Mouse (Mus musculus) ZHBTc4 (cell line): Measurements from ENCODE around the gene Ndufs8.

Experiments
- DNase-seq: peaks from one replicate; pipeline ENCODE4 v3.0.0-alpha.2; 2011; ENCODE audit warnings: low read depth, low spot score

Ndufs8 gene

DNA sequence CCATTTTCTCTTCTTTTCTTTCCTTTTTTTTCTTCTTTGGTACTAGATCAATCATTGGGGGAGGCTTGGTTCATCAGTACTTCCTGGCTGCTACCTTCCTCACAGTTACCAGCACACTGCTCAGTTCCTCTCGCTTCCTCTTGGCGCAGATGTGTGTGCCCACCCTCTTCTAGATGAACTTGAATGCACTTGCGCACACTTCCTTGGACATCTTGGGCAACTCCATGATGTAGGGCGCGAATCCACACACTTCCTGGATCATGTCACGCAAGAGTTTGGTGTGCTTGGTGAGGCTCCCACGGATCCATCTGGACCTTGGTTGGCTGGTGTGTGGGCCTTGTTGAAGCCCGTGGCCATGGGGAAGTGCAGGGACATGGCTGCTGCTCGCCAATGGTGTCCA is 19.1 kb upstream of the Ndufs8 start:
- DNase-seq, result no peak

DNA sequence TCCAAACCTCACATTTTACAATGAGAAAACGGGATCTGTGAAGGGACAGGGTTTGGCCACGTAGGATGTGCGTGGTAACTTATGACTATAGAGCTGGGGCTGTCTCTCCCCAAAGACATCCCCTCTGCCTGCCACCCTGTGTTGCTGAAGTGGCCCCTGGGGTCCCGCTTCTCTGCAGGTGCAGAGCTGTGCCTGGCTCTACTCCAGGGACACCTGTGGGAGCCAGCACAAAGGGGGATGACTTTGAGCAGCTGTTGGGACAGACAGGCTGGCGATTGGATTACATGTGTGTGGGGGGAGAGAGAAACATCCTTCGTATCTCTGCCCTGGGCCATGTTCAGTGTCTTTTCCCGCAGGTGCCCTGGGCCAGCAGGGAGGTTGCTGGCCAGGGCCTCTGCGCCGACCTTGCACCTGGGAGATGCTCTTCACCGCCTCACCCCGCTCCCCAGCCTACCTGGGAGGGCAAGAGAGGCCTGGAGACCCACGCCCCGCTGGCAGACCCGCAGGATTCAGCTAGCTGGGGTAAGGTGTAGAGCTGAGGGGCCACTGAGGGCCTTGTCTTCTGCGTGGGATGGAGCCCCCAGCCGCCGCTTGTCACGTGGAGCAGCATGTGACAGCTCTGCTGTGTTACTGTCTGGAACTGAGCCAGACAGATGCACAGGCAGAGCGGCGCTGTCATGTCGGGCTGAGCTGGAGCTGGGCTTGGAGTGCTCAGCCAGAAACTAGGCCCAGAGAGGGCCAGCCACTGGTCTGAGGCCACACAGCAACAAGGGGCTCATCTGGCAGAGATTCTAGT is 17.9 kb upstream of the Ndufs8 start:
- DNase-seq, result peak; percentile 42

DNA sequence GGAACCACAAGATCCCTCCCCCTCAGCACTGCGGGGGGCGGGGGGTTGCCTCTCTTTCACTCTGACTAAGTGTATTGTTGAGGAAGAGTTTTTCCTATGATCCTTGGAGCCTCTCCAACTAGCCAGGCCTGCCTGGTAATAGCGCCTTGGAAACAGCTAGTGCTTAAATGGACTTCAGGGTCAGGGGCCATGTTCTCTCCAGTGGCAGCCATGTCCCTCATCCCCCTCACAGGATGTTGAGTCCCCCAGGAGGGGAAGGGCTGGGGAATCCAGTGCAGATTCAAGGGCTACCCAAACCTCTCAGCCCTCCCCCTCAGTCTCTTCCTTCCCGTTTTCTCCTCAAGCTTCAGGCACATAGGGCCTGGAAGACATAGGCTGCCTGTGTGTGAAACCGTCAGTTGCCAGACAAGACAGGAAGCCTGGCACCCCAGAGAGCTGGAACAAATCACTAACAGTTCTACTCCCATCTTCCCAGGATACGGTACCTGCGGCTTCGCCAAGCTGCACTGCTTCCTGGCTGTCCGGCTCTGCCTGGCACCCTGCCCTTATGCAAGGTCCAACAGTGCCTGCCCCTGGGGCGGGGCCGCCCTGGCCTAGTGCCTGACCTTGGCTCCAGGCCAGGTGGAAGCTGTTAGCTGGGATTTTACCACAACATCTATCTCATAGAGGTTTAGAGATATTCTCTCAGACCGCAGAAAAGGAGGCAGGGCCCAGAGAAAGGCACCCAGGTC is 16.8 kb upstream of the Ndufs8 start, which contains the start of gene Aldh3b1:
Gene Aldh3b1, minus strand, starts transcription at position 598 of the 731 bp plus-strand sequence.
- no peak for DNase-seq

DNA sequence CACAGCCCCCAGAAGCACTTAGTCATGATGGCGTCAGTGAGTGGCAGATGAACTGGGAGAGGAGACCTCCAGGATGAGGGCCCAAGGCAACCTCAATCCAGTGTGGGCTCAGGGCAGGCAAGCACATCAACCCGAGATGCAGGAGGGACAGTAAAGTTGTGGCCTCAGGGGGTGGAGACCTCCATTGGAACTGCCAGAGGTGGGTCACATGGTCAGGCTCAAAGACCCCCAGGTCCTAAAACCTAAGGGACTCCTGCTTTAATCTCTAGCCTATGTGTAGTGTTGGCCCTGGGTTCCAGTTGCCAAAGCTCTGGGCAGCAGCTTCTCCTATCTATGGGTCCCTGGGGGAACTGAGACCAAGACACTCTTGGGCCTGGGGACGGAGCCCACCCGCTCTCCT is 16.2 kb upstream of the Ndufs8 start:
- DNase-seq, result no peak

DNA sequence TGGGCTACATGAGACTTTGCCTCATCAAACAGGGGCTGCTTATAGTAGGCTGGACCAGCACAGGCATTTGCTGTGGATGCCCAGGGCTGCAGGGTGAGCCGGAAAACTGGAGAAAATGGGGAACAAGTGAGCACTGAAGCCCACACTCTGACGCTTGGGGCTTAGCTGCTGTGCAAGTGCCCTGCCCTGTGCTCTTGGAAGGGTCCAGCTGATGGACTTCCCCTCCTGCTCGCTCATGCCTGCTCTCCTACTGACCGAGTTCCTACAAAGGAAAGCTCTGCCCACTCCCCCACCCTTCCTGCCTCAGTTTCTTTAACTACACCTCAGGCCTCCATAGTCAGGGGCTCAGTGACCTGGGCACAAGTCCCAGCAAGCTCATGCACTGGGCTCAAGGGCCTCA is 15.4 kb upstream of the Ndufs8 start:
- DNase-seq, result no peak

DNA sequence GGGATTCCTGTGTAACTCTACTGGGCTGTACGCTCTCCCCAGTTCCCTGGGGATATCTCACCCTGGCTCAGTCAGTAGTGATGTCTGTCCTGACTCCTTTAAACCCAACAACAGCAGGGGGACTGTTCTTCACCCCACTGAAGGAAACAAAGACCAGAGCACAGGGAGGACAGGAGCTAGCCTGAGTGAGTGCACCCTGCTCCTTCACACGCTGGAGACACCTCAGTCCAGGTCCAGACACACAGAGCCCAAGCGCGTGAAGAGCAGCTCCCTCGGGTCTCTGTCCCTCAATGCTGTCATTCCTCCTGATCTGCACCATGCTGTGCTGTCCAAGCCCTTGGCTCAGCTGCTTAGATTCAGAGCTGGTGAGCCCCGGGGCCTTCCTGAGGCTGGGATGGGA is 14.1 kb upstream of the Ndufs8 start:
- DNase-seq, result no peak

DNA sequence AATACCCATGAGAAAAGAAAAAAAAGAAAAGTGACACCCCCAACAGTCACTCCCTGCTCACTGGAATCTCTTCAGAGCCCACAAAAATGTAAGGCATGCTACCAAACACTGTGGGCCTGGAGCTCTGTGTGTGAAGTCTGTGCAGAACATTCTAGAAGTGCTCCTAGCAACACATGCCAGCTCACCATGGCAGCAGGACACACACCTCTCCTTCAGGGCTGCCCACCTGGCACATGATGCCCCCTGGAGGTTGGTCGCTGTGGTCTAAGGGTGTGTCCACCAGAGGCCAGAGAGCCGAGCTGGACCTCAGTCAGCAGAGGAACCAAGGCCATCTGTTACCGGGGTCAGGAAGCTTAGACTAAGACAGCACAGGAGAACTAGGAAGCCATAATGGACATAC is 13.7 kb upstream of the Ndufs8 start:
- no peak for DNase-seq

DNA sequence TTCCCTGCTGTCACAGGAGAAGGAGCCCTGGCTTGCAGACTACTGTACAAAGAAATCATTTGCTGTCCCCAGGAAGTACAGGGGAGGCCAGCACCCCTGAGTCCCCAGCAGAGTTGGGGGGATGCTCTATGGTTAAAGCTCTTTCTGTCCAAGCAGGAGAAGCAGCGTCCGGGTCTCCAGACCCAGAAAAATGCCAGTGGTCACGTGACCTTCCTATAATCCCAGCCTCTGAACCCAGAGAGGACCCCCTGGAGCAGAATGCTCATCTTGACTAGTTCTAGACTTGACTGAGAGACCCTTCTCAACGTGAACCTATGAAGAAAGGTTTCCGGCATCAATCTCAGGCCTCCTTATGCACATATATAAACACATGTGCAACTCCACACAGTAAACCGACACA is 13.3 kb upstream of the Ndufs8 start:
- no peak for DNase-seq

DNA sequence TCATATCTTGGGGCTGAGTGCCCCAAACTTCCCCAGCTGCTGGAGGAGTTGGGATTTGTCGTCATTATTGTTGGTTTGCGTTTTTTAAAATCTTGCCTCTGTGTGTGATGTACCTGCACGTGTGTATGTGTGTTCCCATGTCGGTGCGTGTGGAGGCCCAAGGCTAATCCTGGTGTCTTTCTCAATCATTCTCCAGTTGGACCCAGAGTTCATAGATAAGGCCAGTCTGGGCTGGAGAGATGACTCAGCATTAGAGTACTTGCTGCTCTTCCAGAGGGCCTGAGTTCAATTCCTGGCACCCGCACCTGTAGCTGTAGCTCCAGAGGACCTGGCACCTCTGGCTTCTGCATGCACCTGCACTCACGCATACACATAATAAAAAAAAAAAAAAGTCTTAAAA is 12.3 kb upstream of the Ndufs8 start:
- no peak for DNase-seq

DNA sequence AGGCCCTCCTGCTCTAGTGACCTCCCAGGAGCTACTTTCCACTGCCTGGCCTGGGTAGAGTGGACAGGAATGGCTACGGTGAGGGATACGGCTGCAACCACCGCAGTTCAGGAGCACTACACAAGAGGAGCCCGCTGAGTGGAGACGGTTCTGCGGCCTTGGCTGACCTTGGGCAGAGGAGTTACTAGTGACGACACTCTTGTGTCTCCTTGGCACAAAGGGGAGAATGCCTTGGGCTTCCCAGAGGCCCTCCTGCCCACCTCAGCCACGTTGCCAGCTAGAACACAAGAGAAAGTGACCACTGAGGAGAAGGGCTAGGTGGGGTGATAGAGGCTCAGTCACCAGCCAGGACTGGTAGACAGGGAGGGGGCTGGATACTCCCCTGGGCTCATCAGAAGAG is 11.6 kb upstream of the Ndufs8 start:
- DNase-seq, result no peak

DNA sequence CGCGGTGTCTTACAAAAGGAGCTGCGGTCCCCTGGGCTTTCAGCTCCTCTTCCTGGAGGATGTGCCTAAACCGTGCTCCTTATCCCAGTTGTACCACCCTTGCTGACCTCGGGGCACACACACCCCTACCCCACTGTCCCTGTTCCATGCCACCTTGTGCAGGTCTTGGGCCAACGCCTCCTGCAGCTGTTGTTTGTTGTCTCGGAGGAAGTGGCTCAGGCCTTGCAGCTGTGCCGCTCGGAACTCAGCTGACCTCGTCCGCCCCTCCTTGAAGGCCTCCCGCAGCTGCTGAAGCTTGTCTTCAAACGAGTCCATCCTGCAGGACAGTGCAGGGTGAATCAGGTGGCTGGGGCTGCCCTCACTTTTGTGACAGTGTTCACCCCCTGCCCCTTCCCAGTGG is 11.0 kb upstream of the Ndufs8 start:
- DNase-seq, result no peak

DNA sequence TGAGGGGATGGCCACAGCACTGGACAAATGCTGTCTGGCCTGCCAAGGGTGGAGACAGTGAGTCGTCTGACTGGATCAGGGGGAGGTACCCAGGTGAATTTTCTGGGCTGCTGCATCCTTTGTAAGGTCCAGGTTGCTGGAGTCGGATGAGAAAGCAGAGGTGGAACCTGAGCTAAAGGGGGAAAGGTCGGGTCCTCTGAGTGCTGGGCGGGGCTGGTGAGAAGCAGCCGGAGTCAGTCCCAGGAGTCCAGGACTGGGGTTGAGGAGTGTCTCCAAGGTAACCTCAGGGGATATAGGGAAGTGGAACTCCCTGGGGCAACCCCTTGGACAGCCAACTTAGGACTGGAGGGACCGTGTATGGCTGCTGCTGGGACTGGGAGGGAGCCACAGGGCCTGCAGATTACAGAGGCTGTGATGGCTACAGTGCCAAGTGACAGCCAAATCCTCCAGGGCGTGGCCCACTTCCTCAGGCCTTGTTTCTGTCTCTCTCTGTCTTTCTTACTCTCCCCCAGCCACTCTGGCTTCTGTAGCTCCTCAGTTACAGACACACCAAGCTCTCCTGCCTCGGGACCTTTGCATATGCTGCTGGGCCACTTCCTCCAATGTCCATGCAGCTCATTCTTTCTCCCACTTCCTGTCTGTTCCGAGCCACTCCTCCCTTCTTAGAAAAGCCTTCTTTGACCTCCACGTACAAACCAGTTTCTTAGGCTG is 10.2 kb upstream of the Ndufs8 start:
- DNase-seq, result no peak

DNA sequence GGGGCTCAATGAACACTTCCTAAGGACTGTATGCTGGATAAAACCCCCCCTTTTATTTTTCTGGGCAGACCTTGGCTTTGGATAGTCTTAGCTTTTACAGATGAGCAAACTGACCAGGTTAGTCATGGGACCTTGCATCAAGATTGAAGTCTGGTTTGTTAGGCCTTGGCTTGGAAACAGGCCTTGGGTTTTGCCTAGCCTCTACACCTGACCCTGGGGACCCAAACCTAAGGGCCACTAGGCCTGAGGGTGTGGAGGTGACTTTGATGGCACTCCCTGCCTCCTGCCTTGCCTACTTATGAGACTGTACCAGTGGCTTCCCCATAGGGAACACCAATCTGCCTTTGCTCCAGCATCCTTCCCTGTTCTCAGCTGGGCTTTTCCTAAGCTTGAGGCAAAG is 7.4 kb upstream of the Ndufs8 start:
- DNase-seq, result no peak

DNA sequence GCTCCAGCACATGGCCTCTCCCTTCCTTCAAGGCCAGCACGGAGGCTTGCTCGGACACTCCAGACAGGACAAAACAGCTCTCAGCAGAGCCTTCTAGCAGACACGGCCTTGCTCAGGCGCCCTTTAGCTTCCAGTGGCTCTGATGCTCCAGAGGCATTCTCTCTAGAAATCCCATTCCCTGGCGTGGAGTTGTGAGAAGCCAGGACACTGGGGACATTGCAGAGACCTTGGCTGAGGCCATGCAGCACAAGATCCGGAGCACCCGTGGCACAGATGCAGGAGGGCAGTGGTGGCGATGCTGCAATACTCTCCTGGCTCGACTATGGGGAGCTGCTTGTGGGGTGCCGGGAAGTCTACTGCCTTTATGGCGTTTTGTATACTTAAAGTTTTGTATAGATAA is 4.2 kb upstream of the Ndufs8 start:
- DNase-seq, result no peak

DNA sequence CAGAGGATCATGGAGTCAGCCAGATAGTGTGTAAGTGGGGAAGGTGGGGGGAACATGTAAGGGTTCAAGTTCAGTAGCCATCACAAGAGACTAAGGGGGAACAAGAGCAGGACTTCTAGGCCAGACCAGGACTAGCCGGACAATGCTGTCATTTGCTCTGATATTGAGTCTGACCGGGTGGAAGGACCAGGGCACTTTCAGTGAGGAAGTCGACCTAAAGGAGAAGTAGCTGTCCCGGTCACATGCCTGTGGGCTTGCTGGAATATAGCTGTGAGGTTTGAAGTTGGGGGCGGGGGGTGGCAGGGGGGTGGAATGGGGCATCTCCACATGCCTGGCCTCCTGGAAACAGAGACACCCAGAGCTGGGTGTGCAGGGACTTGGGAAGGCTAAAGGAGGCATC is 2.0 kb upstream of the Ndufs8 start:
- DNase-seq, result no peak

DNA sequence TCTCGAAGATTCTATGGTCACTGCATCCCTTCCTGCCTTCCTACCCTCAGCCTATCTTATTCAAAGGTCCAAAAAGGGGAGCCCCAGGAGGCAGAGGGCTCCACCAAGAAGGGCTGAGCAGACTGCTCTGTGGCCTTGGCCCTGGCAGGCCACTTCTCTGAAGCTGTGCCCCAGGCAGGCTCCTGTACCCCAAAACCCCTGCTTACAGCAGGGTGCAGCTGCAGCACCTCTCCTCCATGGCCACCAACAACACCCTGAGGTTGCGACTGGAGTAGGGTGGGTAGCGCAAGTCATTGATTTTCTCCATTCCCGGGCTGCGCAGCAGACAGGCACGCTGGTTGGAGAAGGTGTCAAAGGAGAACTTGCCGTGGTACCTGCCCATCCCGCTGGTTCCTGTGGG is 1.1 kb upstream of the Ndufs8 start:
- DNase-seq, result no peak

DNA sequence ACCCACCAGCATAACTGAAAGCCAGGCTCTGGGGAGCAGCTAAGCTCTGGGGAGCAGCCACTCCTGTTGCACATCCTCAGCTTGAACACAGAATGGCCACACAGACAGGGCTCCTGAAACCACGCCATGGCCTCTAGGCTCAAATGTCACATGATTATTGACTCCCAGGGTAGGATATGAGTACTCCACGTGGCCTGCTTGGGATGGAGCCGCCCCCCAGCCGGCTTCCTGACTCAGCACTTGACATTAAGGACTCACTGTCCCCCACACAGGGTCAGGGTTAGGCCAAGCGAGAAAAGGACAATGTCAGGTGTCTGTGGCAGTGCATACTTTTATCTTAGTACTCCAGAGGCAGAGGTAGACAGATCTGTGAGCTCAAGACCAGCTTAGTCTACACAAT is 2.4 kb downstream of the Ndufs8 start:
- DNase-seq, result no peak

DNA sequence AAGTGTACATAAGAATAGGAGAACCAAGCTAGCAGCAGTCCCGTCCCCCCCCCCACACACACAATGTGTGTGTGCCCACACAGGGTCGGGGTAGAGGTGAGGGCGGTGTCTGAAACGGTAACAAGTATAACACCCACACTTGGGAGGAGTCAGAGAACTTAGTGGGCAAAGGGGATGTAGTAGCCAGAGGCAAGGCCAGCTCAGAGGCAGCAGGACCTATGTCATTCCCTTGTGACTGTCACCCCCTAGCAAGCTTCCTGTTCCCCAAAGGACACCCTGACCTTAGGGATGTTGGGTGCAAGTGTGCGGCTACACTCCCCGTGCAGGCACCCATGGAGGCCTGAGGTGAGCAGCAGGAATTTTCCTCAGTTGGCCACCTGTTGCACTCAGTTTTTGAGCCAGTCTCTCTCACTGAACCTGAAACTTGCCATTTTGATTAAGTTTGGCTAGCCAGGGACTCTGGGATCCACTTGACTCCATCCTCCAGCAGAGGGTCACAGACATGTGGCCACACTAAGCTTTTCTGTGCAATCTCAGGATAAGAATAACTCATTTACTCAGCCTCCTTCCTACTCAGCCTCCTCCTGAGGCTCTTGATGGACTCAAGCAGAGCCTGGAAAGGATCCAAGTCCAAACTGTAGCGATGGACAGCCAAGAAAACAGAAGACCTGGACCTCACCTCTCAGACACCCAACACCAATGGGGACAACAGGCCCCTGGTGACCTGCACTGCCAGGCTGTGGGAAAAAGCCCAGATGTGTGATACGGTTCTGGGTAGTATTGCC is 4.5 kb downstream of the Ndufs8 start:
- DNase-seq, result no peak

DNA sequence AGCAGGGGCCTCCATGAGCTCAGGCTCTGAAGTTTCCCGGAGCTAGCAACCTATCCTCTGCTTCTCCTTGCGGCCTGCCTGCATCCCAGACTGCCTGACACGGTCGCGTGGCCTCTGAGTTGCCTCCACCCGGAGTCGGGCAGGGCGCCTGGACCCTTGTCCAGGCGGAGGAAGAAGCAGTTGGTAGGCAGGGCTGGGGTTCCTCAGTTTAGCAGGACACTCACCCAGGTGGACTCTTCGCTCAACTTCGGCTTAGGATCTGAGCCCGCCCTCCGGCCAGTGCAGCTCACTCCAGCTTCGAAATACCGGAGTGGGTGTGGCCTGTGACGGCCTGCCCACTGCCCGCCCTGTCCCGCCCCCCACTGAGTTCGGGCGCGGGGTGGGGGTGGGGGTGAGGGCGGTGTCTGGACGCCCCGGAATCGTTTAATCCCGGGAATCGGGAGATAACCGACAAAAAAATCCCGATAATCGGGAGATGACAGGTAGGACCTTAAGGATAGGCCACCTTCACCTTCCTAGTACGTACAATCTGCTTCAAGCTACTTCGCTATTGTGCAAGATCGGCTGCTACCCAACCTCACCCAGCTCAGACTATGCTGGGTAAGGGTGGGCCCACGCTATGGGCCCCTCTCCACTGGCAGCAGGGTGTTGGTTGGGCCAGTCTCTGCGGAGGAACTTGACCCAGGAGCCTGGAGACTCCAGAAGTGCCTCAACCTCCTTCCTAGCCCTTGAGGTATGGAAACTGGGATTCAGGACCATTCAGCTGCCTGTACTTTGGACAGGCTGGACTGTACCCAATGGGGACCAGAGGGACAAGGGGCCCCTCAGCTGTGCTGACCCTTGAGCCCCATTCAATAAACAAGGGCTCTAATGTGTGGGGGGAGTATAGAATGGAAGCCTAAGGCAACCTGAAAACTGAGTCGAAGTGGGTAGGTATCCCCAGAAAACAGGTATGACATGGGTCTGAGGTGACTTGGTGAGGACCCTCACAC is 5.5 kb downstream of the Ndufs8 start, which contains the start of gene Tcirg1:
Gene Tcirg1, minus strand, starts transcription at position 339 of the 992 bp plus-strand sequence.
- DNase-seq, result peak; percentile 67

DNA sequence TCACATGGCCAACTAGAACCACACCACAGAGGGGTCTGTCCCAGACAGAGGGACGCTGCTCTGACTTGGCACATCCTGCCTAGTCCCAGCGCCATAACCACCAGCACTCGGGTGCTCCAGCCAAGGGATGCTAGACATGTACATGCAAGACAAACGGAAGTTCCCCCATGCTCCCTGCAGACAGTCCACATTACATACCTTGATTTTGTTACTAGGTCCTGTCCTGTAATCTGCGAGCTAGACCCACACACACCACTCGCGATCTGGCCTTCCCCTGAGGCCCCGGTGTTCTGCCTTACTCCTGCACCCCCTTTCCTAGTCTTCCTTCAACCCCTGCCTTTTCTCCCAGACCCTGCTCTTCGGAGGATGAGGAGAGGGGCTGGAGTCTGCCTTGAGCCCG is 6.2 kb downstream of the Ndufs8 start:
- no peak for DNase-seq
